Mouse (Mus musculus): Measurements from ENCODE around the gene Noa1.

GRCm38 (mm10) chr5:77262105-77262504 lies 47.8 kb downstream of the Noa1 start:
- no peak for TF ChIP-seq CTCF (IDR thresholded peaks at IDR 0.05; ENCODE audit: extremely low read depth, insufficient read depth, low read length)
- TF ChIP-seq POLR2A (IDR thresholded peaks at IDR 0.05; ENCODE audit: extremely low read depth, insufficient read depth, low read length) = no peak
